25 mouse cellular contexts compared by ENCODE assay signal in genomic region chr11:102576050-102576754, GRCm38 (mm10). TPM values are rescaled to one million over a fixed set of nuclear protein-coding genes. Genes with fewer than 3 reads are reported as not detected.
A peak's percentile ranks its signal among the peaks of the same experiment; 100 is the strongest.
DNase-seq lines count a peak whose midpoint lies in the region; ATAC-seq and TF ChIP-seq lines count a peak whose summit lies in the region.
"Had no signal": no experiment of that assay in that cellular context is flagged by ENCODE, and none has a peak within 500 bp of the region (broad histone marks: within the 10 kb centered on the region; RNA-seq: fewer than 3 reads in every experiment).

No protein-coding gene starts in this region.

- no peaks in the 10 kb centered on the region for H3K79me2 ChIP-seq in C2C12 (ENCODE audit: control insufficient read depth, insufficient read depth)

- H3K27ac ChIP-seq in embryonic facial prominence, embryonic 12.5 days: peak overlapping the region; percentile 11; the same call in 1 of the 2 replicates
- no peak overlapping the region for H3K27ac ChIP-seq in embryonic facial prominence, embryonic 10.5 days (replicated peaks)
- H3K27ac ChIP-seq in lung, postnatal 0 days (ENCODE audit: low read length): no peak overlapping the region
- peak overlapping the region; percentile 58; the same call in 1 of the 2 replicates for H3K27ac ChIP-seq in embryonic fibroblast, embryonic 13.5 days (ENCODE audit: insufficient read depth, low read length)
- H3K27ac ChIP-seq in forebrain, embryonic 11.5 days (ENCODE audit: low read depth, low read length): no peak overlapping the region
- H3K27ac ChIP-seq: embryonic facial prominence, embryonic 13.5 days; gastrocnemius, adult 2 months; hindbrain, embryonic 13.5 days had no signal

- H3K9me3 ChIP-seq in embryonic facial prominence, embryonic 12.5 days: no peaks in the 10 kb centered on the region
- no peaks in the 10 kb centered on the region for H3K9me3 ChIP-seq in embryonic facial prominence, embryonic 10.5 days
- no peaks in the 10 kb centered on the region for H3K9me3 ChIP-seq in lung, postnatal 0 days (ENCODE audit: low read length)
- no peaks in the 10 kb centered on the region for H3K9me3 ChIP-seq in forebrain, embryonic 11.5 days (ENCODE audit: control insufficient read depth, low read length)
- H3K9me3 ChIP-seq: embryonic facial prominence, embryonic 13.5 days; forebrain, embryonic 10.5 days; hindbrain, embryonic 10.5 days; hindbrain, embryonic 13.5 days had no signal

- H3K4me3 ChIP-seq in embryonic facial prominence, embryonic 12.5 days: no peak overlapping the region
- no peak overlapping the region for H3K4me3 ChIP-seq in embryonic facial prominence, embryonic 10.5 days
- H3K4me3 ChIP-seq in lung, postnatal 0 days (ENCODE audit: low read depth, low read length): no peak overlapping the region
- H3K4me3 ChIP-seq in C2C12 (ENCODE audit: insufficient read depth, poor library complexity, severe bottlenecking): no peak overlapping the region
- no peak overlapping the region for H3K4me3 ChIP-seq in embryonic fibroblast, embryonic 13.5 days (ENCODE audit: insufficient read depth, low read length)
- H3K4me3 ChIP-seq in forebrain, embryonic 11.5 days (ENCODE audit: low read depth, low read length): no peak overlapping the region
- H3K4me3 ChIP-seq: embryonic facial prominence, embryonic 13.5 days; forebrain, embryonic 10.5 days; gastrocnemius, adult 2 months; hindbrain, embryonic 10.5 days; hindbrain, embryonic 13.5 days had no signal

- WGBS in embryonic facial prominence, embryonic 12.5 days: 63% methylated on average over 13 of the region's 13 CpGs
- WGBS in embryonic facial prominence, embryonic 10.5 days: 75% methylated on average over 13 of the region's 13 CpGs
- 41% methylated on average over 13 of the region's 13 CpGs for WGBS in lung, postnatal 0 days
- WGBS in forebrain, embryonic 11.5 days: 75% methylated on average over 13 of the region's 13 CpGs

- TF ChIP-seq POLR2A in embryonic fibroblast, embryonic 13.5 days (IDR thresholded peaks at IDR 0.05; ENCODE audit: low read depth, low read length): no peak

- H3K36me3 ChIP-seq in embryonic facial prominence, embryonic 12.5 days: no peaks in the 10 kb centered on the region
- no peaks in the 10 kb centered on the region for H3K36me3 ChIP-seq in embryonic facial prominence, embryonic 10.5 days (replicated peaks)
- H3K36me3 ChIP-seq in lung, postnatal 0 days (ENCODE audit: insufficient read depth, low read length): no peaks in the 10 kb centered on the region
- H3K36me3 ChIP-seq in C2C12 (ENCODE audit: control insufficient read depth, insufficient read depth): no peaks in the 10 kb centered on the region
- no peaks in the 10 kb centered on the region for H3K36me3 ChIP-seq in forebrain, embryonic 11.5 days (ENCODE audit: control insufficient read depth, insufficient read depth, low read length)
- H3K36me3 ChIP-seq: embryonic facial prominence, embryonic 13.5 days; forebrain, embryonic 10.5 days; hindbrain, embryonic 10.5 days; hindbrain, embryonic 13.5 days had no signal

- H3K79me3 ChIP-seq in C2C12 (ENCODE audit: low read depth): no peaks in the 10 kb centered on the region

- H3ac ChIP-seq in C2C12 (ENCODE audit: control insufficient read depth, insufficient read length, low read depth): no peak overlapping the region

- H3K4me2 ChIP-seq in embryonic facial prominence, embryonic 12.5 days (replicated peaks): no peak overlapping the region
- H3K4me2 ChIP-seq in lung, postnatal 0 days (replicated peaks; ENCODE audit: low read depth, low read length): no peak overlapping the region
- H3K4me2 ChIP-seq in forebrain, embryonic 11.5 days (ENCODE audit: low read depth, low read length, severe bottlenecking): no peak overlapping the region
- H3K4me2 ChIP-seq: embryonic facial prominence, embryonic 13.5 days; hindbrain, embryonic 13.5 days had no signal

- no peak for ATAC-seq in embryonic facial prominence, embryonic 12.5 days (ENCODE audit: insufficient number of reproducible peaks, insufficient read depth, low FRiP score, low TSS enrichment)
- peak; percentile 34; the same call in 1 of the 2 replicates for ATAC-seq in lung, postnatal 0 days
- ATAC-seq in forebrain, embryonic 11.5 days (replicated peaks; ENCODE audit: low FRiP score): no peak
- ATAC-seq: forebrain, embryonic 14.5 days; forebrain, postnatal 0 days; hindbrain, embryonic 16.5 days; intestine, embryonic 16.5 days had no signal

- no peak for TF ChIP-seq EP300 in lung, postnatal 0 days (IDR thresholded peaks at IDR 0.05)

- H3K4me1 ChIP-seq in embryonic facial prominence, embryonic 12.5 days: peaks cover 30% of the 10 kb centered on the region
- H3K4me1 ChIP-seq in embryonic facial prominence, embryonic 10.5 days: peaks cover 45% of the 10 kb centered on the region
- H3K4me1 ChIP-seq in lung, postnatal 0 days (ENCODE audit: insufficient read depth, low read depth, low read length): 0 out of 2 replicates have a peak, but pooled peaks cover 4% of the 10 kb centered on the region
- H3K4me1 ChIP-seq in embryonic fibroblast, embryonic 13.5 days (ENCODE audit: control insufficient read depth, insufficient read depth, low read length): peaks cover 7% of the 10 kb centered on the region
- peaks cover 26% of the 10 kb centered on the region for H3K4me1 ChIP-seq in forebrain, embryonic 11.5 days (replicated peaks; ENCODE audit: control insufficient read depth, insufficient read depth, low read length)

- H3K27me3 ChIP-seq in embryonic facial prominence, embryonic 12.5 days: no peaks in the 10 kb centered on the region
- H3K27me3 ChIP-seq in embryonic facial prominence, embryonic 10.5 days (replicated peaks; ENCODE audit: low read depth, poor library complexity, severe bottlenecking): peaks cover 4% of the 10 kb centered on the region; the same call in 1 of the 2 replicates
- H3K27me3 ChIP-seq in lung, postnatal 0 days (replicated peaks; ENCODE audit: insufficient read depth, low read length): no peaks in the 10 kb centered on the region
- no peaks in the 10 kb centered on the region for H3K27me3 ChIP-seq in C2C12 (ENCODE audit: control insufficient read depth, insufficient read depth, insufficient read length)
- H3K27me3 ChIP-seq in forebrain, embryonic 11.5 days (ENCODE audit: control insufficient read depth, insufficient read depth, low read length): no peaks in the 10 kb centered on the region
- H3K27me3 ChIP-seq: embryonic facial prominence, embryonic 13.5 days had no signal

- H3K9ac ChIP-seq in embryonic facial prominence, embryonic 12.5 days: no peak overlapping the region
- no peak overlapping the region for H3K9ac ChIP-seq in lung, postnatal 0 days (replicated peaks; ENCODE audit: low read depth)
- no peak overlapping the region for H3K9ac ChIP-seq in forebrain, embryonic 11.5 days (ENCODE audit: low read length)
- H3K9ac ChIP-seq: embryonic facial prominence, embryonic 13.5 days; forebrain, postnatal 0 days; hindbrain, embryonic 13.5 days had no signal

- TF ChIP-seq CTCF in lung, postnatal 0 days (IDR thresholded peaks at IDR 0.05): no peak
- TF ChIP-seq CTCF in C2C12 (IDR thresholded peaks at IDR 0.05; ENCODE audit: control insufficient read depth, insufficient read depth, insufficient read length): no peak
- TF ChIP-seq CTCF in embryonic fibroblast, embryonic 13.5 days (IDR thresholded peaks at IDR 0.05; ENCODE audit: borderline replicate concordance, insufficient read depth, low read length): no peak

- DNase-seq in embryonic facial prominence, embryonic 10.5 days (ENCODE audit: low spot score): no peak
- DNase-seq in lung, postnatal 0 days (ENCODE audit: low spot score): peak; percentile 57
- DNase-seq in lung, postnatal 4 days: no peak
- no peak for DNase-seq in forebrain, embryonic 11.5 days (ENCODE audit: low spot score)
- no peak for DNase-seq in retina, postnatal 1 day
- DNase-seq: adrenal gland, adult 8-10 months; adrenal gland, postnatal 25 days; cerebellum, adult 11-12 months; cerebellum, adult 8-10 months; cerebellum, postnatal 10 days; forebrain, postnatal 0 days; gastrocnemius, adult 2 months; gastrocnemius, postnatal 14 days; heart, adult 11 months; kidney, adult 18-20 months had no signal

TF ChIP-seq in C2C12, 6 proteins besides CTCF, POLR2A, EP300 and RAD21 (continues in another document):
- TF ChIP-seq MYOD1 (IDR thresholded peaks at IDR 0.05; ENCODE audit: control insufficient read depth, insufficient read length, low read depth): peak; percentile 73
- TF ChIP-seq FOSL1 (IDR thresholded peaks at IDR 0.05; ENCODE audit: insufficient read depth, low read length, poor library complexity, severe bottlenecking): peak; percentile 52
- no peak for TF ChIP-seq MAX (IDR thresholded peaks at IDR 0.05)
- peak; percentile 57 for TF ChIP-seq USF1 (IDR thresholded peaks at IDR 0.05; ENCODE audit: low read depth)
- no peak for TF ChIP-seq CEBPB (IDR thresholded peaks at IDR 0.05; ENCODE audit: low read depth)

RNA-seq across cellular contexts. Expression of gene Gm11627, which starts 3.1 kb away (rescaled TPM):
- polyA plus RNA-seq in embryonic facial prominence, embryonic 12.5 days (2016; fragmentation: Nextera tagmentation; extraction: Ambion mirVana): 11.8 and 12.3 TPM in 2 replicates
- polyA plus RNA-seq in embryonic facial prominence, embryonic 10.5 days (2016; fragmentation: Nextera tagmentation; extraction: Ambion mirVana): 5.3 and 6.2 TPM in 2 replicates
- 8.0 and 11.4 TPM in 2 replicates for polyA plus RNA-seq in lung, postnatal 0 days (2015; fragmentation: Nextera tagmentation; extraction: Ambion mirVana)
- 0.26 TPM for polyA plus RNA-seq in C2C12 (2012; fragmentation: generic; extraction: Trizol)
- 2.5 and 3.2 TPM in 2 replicates for polyA plus RNA-seq in embryonic fibroblast, embryonic 13.5 days (2011; ENCODE audit: insufficient read length, low read depth, missing spikeins)
- polyA plus RNA-seq in forebrain, embryonic 11.5 days (2014; fragmentation: Nextera tagmentation; extraction: Ambion mirVana): 12.7 and 13.8 TPM in 2 replicates

RNA-seq across cellular contexts. Expression of gene Gpatch8, which starts 20.0 kb away (rescaled TPM):
- 68.7 and 69.1 TPM in 2 replicates for polyA plus RNA-seq in embryonic facial prominence, embryonic 12.5 days (2016; fragmentation: Nextera tagmentation; extraction: Ambion mirVana)
- 74.6 and 76.7 TPM in 2 replicates for polyA plus RNA-seq in embryonic facial prominence, embryonic 10.5 days (2016; fragmentation: Nextera tagmentation; extraction: Ambion mirVana)
- polyA plus RNA-seq in lung, postnatal 0 days (2015; fragmentation: Nextera tagmentation; extraction: Ambion mirVana): 25.3 and 27.4 TPM in 2 replicates
- 7.3 TPM for polyA plus RNA-seq in C2C12 (2012; fragmentation: generic; extraction: Trizol)
- 36.6 and 40.7 TPM in 2 replicates for polyA plus RNA-seq in embryonic fibroblast, embryonic 13.5 days (2011; ENCODE audit: insufficient read length, low read depth, missing spikeins)
- 52.4 and 54.5 TPM in 2 replicates for polyA plus RNA-seq in forebrain, embryonic 11.5 days (2014; fragmentation: Nextera tagmentation; extraction: Ambion mirVana)

RNA-seq across cellular contexts. Expression of gene Fzd2, which starts 28.0 kb away (rescaled TPM):
- 93.6 and 97.8 TPM in 2 replicates for polyA plus RNA-seq in embryonic facial prominence, embryonic 12.5 days (2016; fragmentation: Nextera tagmentation; extraction: Ambion mirVana)
- 45.8 and 49.0 TPM in 2 replicates for polyA plus RNA-seq in embryonic facial prominence, embryonic 10.5 days (2016; fragmentation: Nextera tagmentation; extraction: Ambion mirVana)
- polyA plus RNA-seq in lung, postnatal 0 days (2015; fragmentation: Nextera tagmentation; extraction: Ambion mirVana): 19.6 and 20.8 TPM in 2 replicates
- 42.1 TPM for polyA plus RNA-seq in C2C12 (2012; fragmentation: generic; extraction: Trizol)
- polyA plus RNA-seq in embryonic fibroblast, embryonic 13.5 days (2011; ENCODE audit: insufficient read length, low read depth, missing spikeins): 54.6 and 75.0 TPM in 2 replicates
- 45.2 and 46.3 TPM in 2 replicates for polyA plus RNA-seq in forebrain, embryonic 11.5 days (2014; fragmentation: Nextera tagmentation; extraction: Ambion mirVana)

Comparison
In these comparisons a context has a peak if more than half of its experiments do, and no peak if none do; other contexts are left out.
1. H3K27ac ChIP-seq: peak in embryonic facial prominence, embryonic 12.5 days (single experiment) and embryonic fibroblast, embryonic 13.5 days (single experiment); none in embryonic facial prominence, embryonic 10.5 days (single experiment), lung, postnatal 0 days (single experiment) and forebrain, embryonic 11.5 days (single experiment).